Mouse (Mus musculus) kidney, embryonic 16.5 days (tissue): ENCODE results near the gene Odam. TPM values are rescaled to one million over a fixed set of nuclear protein-coding genes. Genes with fewer than 3 reads are reported as not detected.

Experiments used
- ATAC-seq: fragments of 200-750 bp; cut with Nextera tagmentation; 2 replicates; pipeline ENCODE4 v1.8.0; 2017; ENCODE audit warnings: moderate TSS enrichment; ENCODE audit not compliant: low FRiP score, low TSS enrichment
- H3K27ac ChIP-seq: fragments of 300-500 bp; sonication (generic); 2 replicates; pipeline ENCODE4 v1.5.1; 2014; ENCODE audit warnings: low read length
- H3K27me3 ChIP-seq: fragments of 300-500 bp; sonication (generic); 2 replicates; pipeline ENCODE4 v1.6.1; 2014; ENCODE audit warnings: low read length, control low read depth, mixed read lengths; ENCODE audit not compliant: insufficient read depth
- H3K36me3 ChIP-seq: fragments of 300-500 bp; sonication (generic); 2 replicates; pipeline ENCODE4 v1.6.1; 2014; ENCODE audit warnings: low read length, control low read depth, mixed read lengths; ENCODE audit not compliant: insufficient read depth
- H3K4me1 ChIP-seq: fragments of 300-500 bp; sonication (generic); 2 replicates; pipeline ENCODE4 v1.6.1; 2014; ENCODE audit warnings: low read length, control low read depth, mixed read lengths; ENCODE audit not compliant: insufficient read depth
- H3K4me2 ChIP-seq: fragments of 300-500 bp; sonication (generic); replicated peaks from 2 replicates; pipeline ENCODE4 v1.6.1; 2014; ENCODE audit warnings: low read depth, low read length
- H3K4me3 ChIP-seq: fragments of 300-500 bp; sonication (generic); 2 replicates; pipeline ENCODE4 v1.5.1; 2014; ENCODE audit warnings: mild to moderate bottlenecking, low read length
- H3K9ac ChIP-seq: fragments of 300-500 bp; sonication (generic); replicated peaks from 2 replicates; pipeline ENCODE4 v1.6.1; 2014; ENCODE audit warnings: low read length
- H3K9me3 ChIP-seq: fragments of 300-500 bp; sonication (generic); 2 replicates; pipeline ENCODE4 v1.6.1; 2016; ENCODE audit warnings: low read length, control low read depth
- WGBS: fragments of 180-500 bp; shearing (Covaris S2); extraction: QIAGEN DNeasy Blood & Tissue Kit; methylation state at CpG from one replicate; pipeline ENCODE4 v1.1.7; 2014; 5-methylcytosine and 5-hydroxymethylcytosine counted together
- polyA plus RNA-seq: library from polyadenylated mRNA; unstranded; fragments of >200 nt; fragmentation: Nextera tagmentation; extraction: Ambion mirVana; gene quantifications from 2 replicates; pipeline ENCODE4 v1.2.1, GENCODE M21; 2015

The Odam gene
- polyA plus RNA-seq = not detected in 2 replicates

- Histone ChIP-seq H3K4me2 (no peak within 1 kb of the TSS), H3K4me1 (no peaks in the 10 kb centered on the region), H3K4me3 (no peak within 1 kb of the TSS), H3K9ac (no peak within 1 kb of the TSS), H3K27ac (no peak within 1 kb of the TSS), H3K9me3 (no peaks in the 10 kb centered on the region), H3K36me3 (no peaks in the 10 kb centered on the region), H3K27me3 (no peaks in the 10 kb centered on the region)
- no peak for ATAC-seq
- WGBS = 90% methylated on average over 1 of the region's 1 CpGs
Measured at GRCm38 (mm10) chr5:87884729-87885128, at the start of gene Odam. Gene Odam (plus strand): TSS chr5:87885029.

DNA sequence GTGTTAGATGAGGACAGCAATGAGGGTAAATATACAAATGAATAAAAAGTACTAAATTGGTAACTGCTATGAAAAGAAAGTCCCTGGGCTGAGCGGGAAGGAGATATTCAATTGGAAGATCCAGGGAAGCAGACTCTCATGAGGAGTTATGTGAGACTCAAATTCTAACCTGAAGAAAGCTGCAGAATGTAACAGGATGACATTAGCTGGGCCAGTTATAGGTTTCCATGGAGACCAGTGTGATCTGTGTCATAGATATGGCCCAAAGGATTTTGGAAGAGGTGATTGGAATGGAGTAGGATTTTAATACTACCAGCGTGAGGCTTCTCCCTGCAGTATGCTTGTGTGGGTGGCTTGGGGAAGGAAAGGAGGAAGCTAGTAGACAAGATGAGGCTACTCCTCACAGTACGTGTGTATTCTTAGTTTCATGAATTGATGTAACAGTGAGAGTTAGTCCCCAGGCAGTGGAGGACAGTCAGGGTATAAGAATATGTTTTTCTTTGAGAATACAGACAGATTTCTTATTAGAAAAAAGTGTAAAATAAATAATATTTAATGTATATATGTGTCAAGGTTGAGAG is 29.6 kb upstream of the Odam start:
- H3K4me2 ChIP-seq = no peak overlapping the region
- no peaks in the 10 kb centered on the region for H3K36me3 ChIP-seq
- 67% methylated on average over 3 of the region's 3 CpGs for WGBS
- H3K27ac ChIP-seq = no peak overlapping the region
- no peak overlapping the region for H3K4me3 ChIP-seq
- H3K4me1 ChIP-seq = no peaks in the 10 kb centered on the region
- H3K9ac ChIP-seq = no peak overlapping the region
- ATAC-seq = no peak
- no peaks in the 10 kb centered on the region for H3K27me3 ChIP-seq
- H3K9me3 ChIP-seq = no peaks in the 10 kb centered on the region

- H3K4me1 ChIP-seq = no peaks in the 10 kb centered on the region
- H3K9ac ChIP-seq = no peak overlapping the region
- H3K27me3 ChIP-seq = no peaks in the 10 kb centered on the region
- ATAC-seq = no peak
- no peaks in the 10 kb centered on the region for H3K9me3 ChIP-seq
- H3K36me3 ChIP-seq = no peaks in the 10 kb centered on the region
- no peak overlapping the region for H3K4me3 ChIP-seq
- H3K27ac ChIP-seq = no peak overlapping the region
- no peak overlapping the region for H3K4me2 ChIP-seq
- WGBS = 66% methylated on average over 2 of the region's 2 CpGs
Measured at GRCm38 (mm10) chr5:87870084-87870483, 14.7 kb upstream of the Odam start.

DNA sequence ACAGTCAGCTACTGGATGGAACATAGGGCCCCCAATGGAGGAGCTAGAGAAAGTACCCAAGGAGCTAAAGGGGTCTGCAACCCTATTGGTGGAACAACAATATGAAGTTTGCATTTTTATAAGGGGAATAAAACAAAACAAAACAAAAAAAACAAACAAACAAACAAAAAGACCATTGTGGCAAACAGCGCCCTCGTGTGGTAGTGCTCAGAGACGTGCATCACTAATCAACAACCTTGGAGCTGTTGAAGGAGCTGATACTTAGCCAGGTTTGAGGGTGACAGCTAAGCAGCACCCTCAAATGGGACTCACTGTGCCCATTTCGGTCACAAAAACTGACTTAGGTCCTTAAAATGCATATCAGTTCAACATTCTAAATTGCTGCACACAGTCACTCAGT is 13.4 kb upstream of the Odam start:
- H3K27ac ChIP-seq = no peak overlapping the region
- WGBS = 39% methylated on average over 4 of the region's 4 CpGs
- H3K27me3 ChIP-seq = no peaks in the 10 kb centered on the region
- no peak overlapping the region for H3K9ac ChIP-seq
- no peaks in the 10 kb centered on the region for H3K9me3 ChIP-seq
- no peak overlapping the region for H3K4me2 ChIP-seq
- no peaks in the 10 kb centered on the region for H3K36me3 ChIP-seq
- no peaks in the 10 kb centered on the region for H3K4me1 ChIP-seq
- ATAC-seq = no peak
- no peak overlapping the region for H3K4me3 ChIP-seq

- ATAC-seq = no peak
- H3K4me1 ChIP-seq = no peaks in the 10 kb centered on the region
- H3K36me3 ChIP-seq = no peaks in the 10 kb centered on the region
- 28% methylated on average over 5 of the region's 5 CpGs for WGBS
- H3K27me3 ChIP-seq = no peaks in the 10 kb centered on the region
- no peaks in the 10 kb centered on the region for H3K9me3 ChIP-seq
- H3K4me3 ChIP-seq = no peak within 1 kb of the TSS
- H3K4me2 ChIP-seq = no peak within 1 kb of the TSS
- no peak within 1 kb of the TSS for H3K27ac ChIP-seq
- no peak within 1 kb of the TSS for H3K9ac ChIP-seq
Measured at GRCm38 (mm10) chr5:87925372-87925771, 40.5 kb downstream of the Odam start, which contains the start of gene Csn3. Gene Csn3 (plus strand): TSS chr5:87925579.

GRCm38 (mm10) chr5:87931603-87932002 is 46.8 kb downstream of the Odam start:
- H3K9ac ChIP-seq = no peak overlapping the region
- no peaks in the 10 kb centered on the region for H3K36me3 ChIP-seq
- H3K4me2 ChIP-seq = no peak overlapping the region
- H3K4me1 ChIP-seq = no peaks in the 10 kb centered on the region
- no peaks in the 10 kb centered on the region for H3K9me3 ChIP-seq
- no peak overlapping the region for H3K4me3 ChIP-seq
- WGBS = 69% methylated on average over 1 of the region's 1 CpGs
- no peak overlapping the region for H3K27ac ChIP-seq
- H3K27me3 ChIP-seq = no peaks in the 10 kb centered on the region
- no peak for ATAC-seq

- Histone ChIP-seq H3K36me3 (no peaks in the 10 kb centered on the region), H3K4me3 (no peak overlapping the region), H3K9ac (no peak overlapping the region), H3K4me2 (no peak overlapping the region), H3K27me3 (no peaks in the 10 kb centered on the region), H3K27ac (no peak overlapping the region), H3K9me3 (no peaks in the 10 kb centered on the region), H3K4me1 (no peaks in the 10 kb centered on the region)
- WGBS = 46% methylated on average over 3 of the region's 3 CpGs
- no peak for ATAC-seq
Measured at GRCm38 (mm10) chr5:87940752-87941151, 55.9 kb downstream of the Odam start.

- ATAC-seq = no peak
- no peak overlapping the region for H3K27ac ChIP-seq
- H3K9me3 ChIP-seq = no peaks in the 10 kb centered on the region
- no peak overlapping the region for H3K4me2 ChIP-seq
- no peaks in the 10 kb centered on the region for H3K27me3 ChIP-seq
- H3K4me1 ChIP-seq = no peaks in the 10 kb centered on the region
- H3K4me3 ChIP-seq = no peak overlapping the region
- no peaks in the 10 kb centered on the region for H3K36me3 ChIP-seq
- H3K9ac ChIP-seq = no peak overlapping the region
Measured at GRCm38 (mm10) chr5:87942515-87942914, 57.7 kb downstream of the Odam start.

Other genes with a start within 250 kb of the Odam start
- gene Csn1s1, start 218.8 kb upstream of the Odam start, polyA plus RNA-seq = not detected in 2 replicates
- gene Csn2, start 185.4 kb upstream of the Odam start, polyA plus RNA-seq = not detected in 2 replicates
- gene Csn1s2a, start 110.5 kb upstream of the Odam start, polyA plus RNA-seq = not detected in 2 replicates
- gene Csn1s2b, start 76.9 kb upstream of the Odam start, polyA plus RNA-seq = not detected in 2 replicates
- gene Prr27, start 59.3 kb upstream of the Odam start, polyA plus RNA-seq = not detected in 2 replicates
- 0.16 and 0.36 TPM in 2 replicates for gene Csn3, start 40.5 kb downstream of the Odam start, polyA plus RNA-seq
- not detected in 2 replicates for gene 2310003L06Rik, start 84.4 kb downstream of the Odam start, polyA plus RNA-seq
- gene Gm28434, start 84.5 kb downstream of the Odam start, polyA plus RNA-seq = not detected in 2 replicates
- gene Cabs1, start 94.4 kb downstream of the Odam start, polyA plus RNA-seq = not detected in 2 replicates
- not detected in 2 replicates for gene Smr3a, start 117.5 kb downstream of the Odam start, polyA plus RNA-seq
- not detected in 2 replicates for gene Smr2, start 201.5 kb downstream of the Odam start, polyA plus RNA-seq
- not detected in 2 replicates for gene Gm11116, start 226.5 kb downstream of the Odam start, polyA plus RNA-seq